Mouse (Mus musculus) forebrain, embryonic 15.5 days (tissue): Measurements from ENCODE around the gene Flywch2. TPM values are rescaled to one million over a fixed set of nuclear protein-coding genes. Genes with fewer than 3 reads are reported as not detected.

Experiments used
- ATAC-seq: fragments of 200-750 bp; cut with Nextera tagmentation; replicated peaks from 2 replicates; pipeline ENCODE4 v1.8.0; 2017; ENCODE audit warnings: mild to moderate bottlenecking, moderate TSS enrichment, moderate library complexity
- H3K27ac ChIP-seq: fragments of 300-500 bp; sonication (generic); replicated peaks from 2 replicates; pipeline ENCODE4 v1.5.1; 2015; ENCODE audit warnings: mild to moderate bottlenecking, inconsistent platforms
- H3K27me3 ChIP-seq: fragments of 300-500 bp; sonication (generic); 2 replicates; pipeline ENCODE4 v1.6.1; 2015; ENCODE audit warnings: inconsistent platforms
- H3K36me3 ChIP-seq: fragments of 300-500 bp; sonication (generic); 2 replicates; pipeline ENCODE4 v1.6.1; 2015; ENCODE audit warnings: mild to moderate bottlenecking, inconsistent platforms
- H3K4me1 ChIP-seq: fragments of 300-500 bp; sonication (generic); 2 replicates; pipeline ENCODE4 v1.6.1; 2015; ENCODE audit warnings: inconsistent platforms
- H3K4me2 ChIP-seq: fragments of 300-500 bp; sonication (generic); replicated peaks from 2 replicates; pipeline ENCODE4 v1.6.1; 2015; ENCODE audit warnings: mild to moderate bottlenecking, inconsistent platforms
- H3K4me3 ChIP-seq: fragments of 300-500 bp; sonication (generic); 2 replicates; pipeline ENCODE4 v1.5.1; 2015; ENCODE audit warnings: mild to moderate bottlenecking, inconsistent platforms
- H3K9ac ChIP-seq: fragments of 300-500 bp; sonication (generic); replicated peaks from 2 replicates; pipeline ENCODE4 v1.6.1; 2015; ENCODE audit warnings: mild to moderate bottlenecking, inconsistent platforms
- H3K9me3 ChIP-seq: fragments of 300-500 bp; sonication (generic); 2 replicates; pipeline ENCODE4 v1.6.1; 2016; ENCODE audit warnings: inconsistent platforms
- WGBS: fragments of 180-500 bp; shearing (Covaris S2); methylation state at CpG from one replicate; pipeline ENCODE4 v1.1.7; 2015; ENCODE audit warnings: mixed read lengths; 5-methylcytosine and 5-hydroxymethylcytosine counted together
- polyA plus RNA-seq: library from polyadenylated mRNA; unstranded; fragments of >200 nt; fragmentation: Nextera tagmentation; extraction: Ambion mirVana; gene quantifications from 2 replicates; pipeline ENCODE4 v1.2.1, GENCODE M21; 2015

Flywch2 gene
- polyA plus RNA-seq, 1 experiment from 2014 or later, result 31.9 TPM

GRCm38 (mm10) chr17:23746311-23746710 lies 39.6 kb downstream of the Flywch2 start:
- peak overlapping the region; percentile 45 for H3K4me3 ChIP-seq
- H3K4me1 ChIP-seq, result peaks cover 27% of the 10 kb centered on the region
- H3K9me3 ChIP-seq, result no peaks in the 10 kb centered on the region
- peak overlapping the region; percentile 86 for H3K4me2 ChIP-seq
- ATAC-seq, result no peak
- peak overlapping the region; percentile 51; the same call in 1 of the 2 replicates for H3K9ac ChIP-seq
- H3K27me3 ChIP-seq, result peaks cover 59% of the 10 kb centered on the region
- H3K36me3 ChIP-seq, result no peaks in the 10 kb centered on the region
- H3K27ac ChIP-seq, result no peak overlapping the region
- 3% methylated on average over 12 of the region's 12 CpGs for WGBS

GRCm38 (mm10) chr17:23745301-23746251 lies 40.3 kb downstream of the Flywch2 start, which contains the start of gene Kremen2:
TSS of gene Kremen2 (minus strand) at chr17:23745833.
- peaks cover 30% of the 10 kb centered on the region for H3K4me1 ChIP-seq
- no peak within 1 kb of the TSS for H3K27ac ChIP-seq
- ATAC-seq, result no peak
- peak within 1 kb of the TSS; percentile 86 for H3K4me2 ChIP-seq
- H3K36me3 ChIP-seq, result no peaks in the 10 kb centered on the region
- no peaks in the 10 kb centered on the region for H3K9me3 ChIP-seq
- H3K4me3 ChIP-seq, result peak within 1 kb of the TSS; percentile 45
- WGBS, result under 1% methylated on average over 44 of the region's 45 CpGs
- H3K27me3 ChIP-seq, result peaks cover 66% of the 10 kb centered on the region
- H3K9ac ChIP-seq, result peak within 1 kb of the TSS; percentile 51

GRCm38 (mm10) chr17:23744651-23745050 lies 41.2 kb downstream of the Flywch2 start:
- WGBS, result 5% methylated on average over 14 of the region's 14 CpGs
- no peak overlapping the region for H3K4me2 ChIP-seq
- H3K9ac ChIP-seq, result no peak overlapping the region
- H3K4me1 ChIP-seq, result peaks cover 32% of the 10 kb centered on the region
- H3K4me3 ChIP-seq, result no peak overlapping the region
- ATAC-seq, result no peak
- no peak overlapping the region for H3K27ac ChIP-seq
- H3K36me3 ChIP-seq, result no peaks in the 10 kb centered on the region
- no peaks in the 10 kb centered on the region for H3K9me3 ChIP-seq
- H3K27me3 ChIP-seq, result peaks cover 67% of the 10 kb centered on the region

- Histone ChIP-seq H3K27ac (no peak overlapping the region), H3K9me3 (no peaks in the 10 kb centered on the region), H3K27me3 (peaks cover 67% of the 10 kb centered on the region), H3K9ac (no peak overlapping the region), H3K36me3 (no peaks in the 10 kb centered on the region), H3K4me3 (no peak overlapping the region), H3K4me1 (peaks cover 38% of the 10 kb centered on the region), H3K4me2 (no peak overlapping the region)
- WGBS, result 21% methylated on average over 8 of the region's 8 CpGs
- no peak for ATAC-seq
Measured at GRCm38 (mm10) chr17:23744076-23744475, 41.8 kb downstream of the Flywch2 start.

- peak overlapping the region; percentile 43; the same call in 1 of the 2 replicates for H3K4me2 ChIP-seq
- H3K27ac ChIP-seq, result no peak overlapping the region
- H3K4me3 ChIP-seq, result peak overlapping the region; percentile 31; the same call in 1 of the 2 replicates
- peaks cover 67% of the 10 kb centered on the region for H3K27me3 ChIP-seq
- peaks cover 50% of the 10 kb centered on the region for H3K4me1 ChIP-seq
- H3K9ac ChIP-seq, result no peak overlapping the region
- 69% methylated on average over 12 of the region's 12 CpGs for WGBS
- no peaks in the 10 kb centered on the region for H3K9me3 ChIP-seq
- H3K36me3 ChIP-seq, result no peaks in the 10 kb centered on the region
- ATAC-seq, result no peak
Measured at GRCm38 (mm10) chr17:23742941-23743340, 42.9 kb downstream of the Flywch2 start.

- peak overlapping the region; percentile 31 for H3K4me3 ChIP-seq
- no peak overlapping the region for H3K27ac ChIP-seq
- 10% methylated on average over 44 of the region's 44 CpGs for whole genome bisulfite sequencing
- peaks cover 67% of the 10 kb centered on the region for H3K27me3 ChIP-seq
- H3K36me3 ChIP-seq, result 0 out of 2 replicates have a peak, but pooled peaks cover under 1% of the 10 kb centered on the region
- H3K4me2 ChIP-seq, result peak overlapping the region; percentile 43
- H3K9ac ChIP-seq, result 0 out of 2 replicates have a peak overlapping the region, but pooled peaks have one; percentile 23
- no peaks in the 10 kb centered on the region for H3K9me3 ChIP-seq
- ATAC-seq, result no peak
- peaks cover 53% of the 10 kb centered on the region for H3K4me1 ChIP-seq
Measured at GRCm38 (mm10) chr17:23742210-23742793, 43.6 kb downstream of the Flywch2 start.

GRCm38 (mm10) chr17:23741359-23742209 lies 44.3 kb downstream of the Flywch2 start:
- Histone ChIP-seq H3K36me3 (peaks cover 8% of the 10 kb centered on the region; the same call in 1 of the 2 replicates), H3K27me3 (peaks cover 61% of the 10 kb centered on the region), H3K4me3 (peak overlapping the region; percentile 31; the same call in 1 of the 2 replicates), H3K27ac (no peak overlapping the region), H3K9ac (no peak overlapping the region), H3K4me2 (peak overlapping the region; percentile 43), H3K4me1 (peaks cover 53% of the 10 kb centered on the region), H3K9me3 (no peaks in the 10 kb centered on the region)
- 53% methylated on average over 38 of the region's 38 CpGs for WGBS
- ATAC-seq, result no peak

- WGBS, result 7% methylated on average over 13 of the region's 13 CpGs
- H3K27ac ChIP-seq, result peak within 1 kb of the TSS; percentile 78
- peaks cover 46% of the 10 kb centered on the region for H3K4me1 ChIP-seq
- peak within 1 kb of the TSS; percentile 94 for H3K4me2 ChIP-seq
- peaks cover 13% of the 10 kb centered on the region for H3K36me3 ChIP-seq
- no peak for ATAC-seq
- H3K9me3 ChIP-seq, result no peaks in the 10 kb centered on the region
- peak within 1 kb of the TSS; percentile 78 for H3K9ac ChIP-seq
- peak within 1 kb of the TSS; percentile 89 for H3K4me3 ChIP-seq
- H3K27me3 ChIP-seq, result peaks cover 51% of the 10 kb centered on the region
Measured at GRCm38 (mm10) chr17:23740598-23741021, 45.3 kb downstream of the Flywch2 start, which contains the start of gene Paqr4. TSS of gene Paqr4 (minus strand) at chr17:23740867.

GRCm38 (mm10) chr17:23740136-23740584 lies 45.7 kb downstream of the Flywch2 start:
- under 1% methylated on average over 45 of the region's 46 CpGs for WGBS
- Histone ChIP-seq H3K4me3 (peak overlapping the region; percentile 89), H3K36me3 (peaks cover 13% of the 10 kb centered on the region), H3K9me3 (no peaks in the 10 kb centered on the region), H3K4me2 (peak overlapping the region; percentile 94), H3K27me3 (peaks cover 47% of the 10 kb centered on the region), H3K4me1 (peaks cover 42% of the 10 kb centered on the region), H3K27ac (peak overlapping the region; percentile 78), H3K9ac (peak overlapping the region; percentile 78)
- peak; percentile 86 for ATAC-seq

- peak; percentile 34 for ATAC-seq
Measured at GRCm38 (mm10) chr17:23739202-23740135, 46.4 kb downstream of the Flywch2 start.

More at GRCm38 (mm10) chr17:23739202-23740135, 46.4 kb downstream of the Flywch2 start:
- H3K36me3 ChIP-seq, result peaks cover 13% of the 10 kb centered on the region
- no peaks in the 10 kb centered on the region for H3K9me3 ChIP-seq
- H3K9ac ChIP-seq, result peak overlapping the region; percentile 78
- under 1% methylated on average over 48 of the region's 48 CpGs for WGBS
- H3K4me2 ChIP-seq, result peak overlapping the region; percentile 94
- H3K27me3 ChIP-seq, result peaks cover 40% of the 10 kb centered on the region
- peaks cover 35% of the 10 kb centered on the region for H3K4me1 ChIP-seq
- peak overlapping the region; percentile 89 for H3K4me3 ChIP-seq
- peak overlapping the region; percentile 78 for H3K27ac ChIP-seq
